Mouse (Mus musculus): Measurements from ENCODE around the gene Ssbp2. TPM values are rescaled to one million over a fixed set of nuclear protein-coding genes. Genes with fewer than 3 reads are reported as not detected.
A peak's percentile ranks its signal among the peaks of the same experiment; 100 is the strongest.

Ssbp2 gene
- polyA plus RNA-seq, 1 experiment from 2014 or later, result 21.6 TPM

- H3K4me1 ChIP-seq (ENCODE audit: insufficient read depth), result 0 out of 2 replicates have a peak, but pooled peaks cover 5% of the 10 kb centered on the region
These were observed 263.6 kb downstream of the Ssbp2 start for GRCm38 (mm10) chr13:91723736-91724119.

GRCm38 (mm10) chr13:91724211-91724610 lies 264.1 kb downstream of the Ssbp2 start:
- no peak overlapping the region for H3K9ac ChIP-seq (replicated peaks)
- H3K4me3 ChIP-seq (ENCODE audit: low read depth, low read length), result no peak overlapping the region
- H3K27me3 ChIP-seq (ENCODE audit: insufficient read depth, low read length), result no peaks in the 10 kb centered on the region
- TF ChIP-seq CTCF (IDR thresholded peaks at IDR 0.05; ENCODE audit: low read depth) (no peak), EP300 (IDR thresholded peaks at IDR 0.05; ENCODE audit: low read depth) (no peak)
- no peak overlapping the region for H3K27ac ChIP-seq (ENCODE audit: low read depth)
- ATAC-seq (no peak), DNase-seq (no peak)
- H3K4me2 ChIP-seq (ENCODE audit: low read depth, low read length), result no peak overlapping the region
- 80% methylated on average over 3 of the region's 3 CpGs for WGBS (ENCODE audit: insufficient replicate concordance)
- no peaks in the 10 kb centered on the region for H3K36me3 ChIP-seq (replicated peaks; ENCODE audit: insufficient read depth, low read length)
- no peaks in the 10 kb centered on the region for H3K9me3 ChIP-seq (ENCODE audit: low read length)
- 0 out of 2 replicates have a peak, but pooled peaks cover 5% of the 10 kb centered on the region for H3K4me1 ChIP-seq (ENCODE audit: insufficient read depth)

More at GRCm38 (mm10) chr13:91723736-91724119, 263.6 kb downstream of the Ssbp2 start:
- no peak overlapping the region for H3K27ac ChIP-seq (ENCODE audit: low read depth)
- no peak overlapping the region for H3K9ac ChIP-seq (replicated peaks)
- no peaks in the 10 kb centered on the region for H3K27me3 ChIP-seq (ENCODE audit: insufficient read depth, low read length)
- no peaks in the 10 kb centered on the region for H3K9me3 ChIP-seq (ENCODE audit: low read length)
- no peak for DNase-seq
- no peak overlapping the region for H3K4me3 ChIP-seq (ENCODE audit: low read depth, low read length)
- ATAC-seq, result no peak
- H3K36me3 ChIP-seq (replicated peaks; ENCODE audit: insufficient read depth, low read length), result no peaks in the 10 kb centered on the region
- 71% methylated on average over 7 of the region's 7 CpGs for WGBS (ENCODE audit: insufficient replicate concordance)
- H3K4me2 ChIP-seq (ENCODE audit: low read depth, low read length), result no peak overlapping the region
- TF ChIP-seq CTCF (IDR thresholded peaks at IDR 0.05; ENCODE audit: low read depth), result no peak
- no peak for TF ChIP-seq EP300 (IDR thresholded peaks at IDR 0.05; ENCODE audit: low read depth)

- no peaks in the 10 kb centered on the region for H3K36me3 ChIP-seq (replicated peaks; ENCODE audit: insufficient read depth, low read length)
- no peak for TF ChIP-seq EP300 (IDR thresholded peaks at IDR 0.05; ENCODE audit: low read depth)
- TF ChIP-seq CTCF (IDR thresholded peaks at IDR 0.05; ENCODE audit: low read depth), result no peak
- H3K4me2 ChIP-seq (ENCODE audit: low read depth, low read length), result no peak overlapping the region
- WGBS (ENCODE audit: insufficient replicate concordance), result 64% methylated on average over 3 of the region's 3 CpGs
- H3K9me3 ChIP-seq (ENCODE audit: low read length), result no peaks in the 10 kb centered on the region
- ATAC-seq, result no peak
- no peak overlapping the region for H3K4me3 ChIP-seq (ENCODE audit: low read depth, low read length)
- no peak overlapping the region for H3K27ac ChIP-seq (ENCODE audit: low read depth)
- no peak overlapping the region for H3K9ac ChIP-seq (replicated peaks)
- DNase-seq, result no peak
- no peaks in the 10 kb centered on the region for H3K27me3 ChIP-seq (ENCODE audit: insufficient read depth, low read length)
- H3K4me1 ChIP-seq (ENCODE audit: insufficient read depth), result 0 out of 2 replicates have a peak, but pooled peaks cover 5% of the 10 kb centered on the region
These were observed 265.0 kb downstream of the Ssbp2 start for GRCm38 (mm10) chr13:91725130-91725529.

GRCm38 (mm10) chr13:91727899-91728298 lies 267.8 kb downstream of the Ssbp2 start:
- H3K4me3 ChIP-seq (ENCODE audit: low read depth, low read length), result no peak overlapping the region
- no peak for TF ChIP-seq EP300 (IDR thresholded peaks at IDR 0.05; ENCODE audit: low read depth)
- TF ChIP-seq CTCF (IDR thresholded peaks at IDR 0.05; ENCODE audit: low read depth), result no peak
- DNase-seq (no peak), ATAC-seq (no peak)
- H3K4me2 ChIP-seq (ENCODE audit: low read depth, low read length), result no peak overlapping the region
- no peaks in the 10 kb centered on the region for H3K36me3 ChIP-seq (replicated peaks; ENCODE audit: insufficient read depth, low read length)
- no peaks in the 10 kb centered on the region for H3K27me3 ChIP-seq (ENCODE audit: insufficient read depth, low read length)
- H3K27ac ChIP-seq (ENCODE audit: low read depth), result no peak overlapping the region
- H3K9ac ChIP-seq (replicated peaks), result no peak overlapping the region
- 0 out of 2 replicates have a peak, but pooled peaks cover 5% of the 10 kb centered on the region for H3K4me1 ChIP-seq (ENCODE audit: insufficient read depth)
- H3K9me3 ChIP-seq (ENCODE audit: low read length), result no peaks in the 10 kb centered on the region

GRCm38 (mm10) chr13:91737191-91737590 lies 277.1 kb downstream of the Ssbp2 start:
- 80% methylated on average over 1 of the region's 1 CpGs for WGBS (ENCODE audit: insufficient replicate concordance)
- DNase-seq (no peak), ATAC-seq (no peak)
- TF ChIP-seq EP300 (IDR thresholded peaks at IDR 0.05; ENCODE audit: low read depth) (no peak), CTCF (IDR thresholded peaks at IDR 0.05; ENCODE audit: low read depth) (no peak)
- no peaks in the 10 kb centered on the region for H3K9me3 ChIP-seq (ENCODE audit: low read length)
- no peak overlapping the region for H3K4me3 ChIP-seq (ENCODE audit: low read depth, low read length)
- H3K4me2 ChIP-seq (ENCODE audit: low read depth, low read length), result no peak overlapping the region
- no peak overlapping the region for H3K27ac ChIP-seq (ENCODE audit: low read depth)
- no peaks in the 10 kb centered on the region for H3K36me3 ChIP-seq (replicated peaks; ENCODE audit: insufficient read depth, low read length)
- no peak overlapping the region for H3K9ac ChIP-seq (replicated peaks)
- H3K4me1 ChIP-seq (ENCODE audit: insufficient read depth), result no peaks in the 10 kb centered on the region; the same call in 1 of the 2 replicates
- H3K27me3 ChIP-seq (ENCODE audit: insufficient read depth, low read length), result no peaks in the 10 kb centered on the region

- peak; percentile 24 for DNase-seq
- WGBS (ENCODE audit: insufficient replicate concordance), result 50% methylated on average over 6 of the region's 6 CpGs
- H3K27ac ChIP-seq (ENCODE audit: low read depth), result peak overlapping the region; percentile 98
These were observed 280.8 kb downstream of the Ssbp2 start for GRCm38 (mm10) chr13:91740851-91741250.

More at GRCm38 (mm10) chr13:91740851-91741250, 280.8 kb downstream of the Ssbp2 start:
- Histone ChIP-seq H3K36me3 (replicated peaks; ENCODE audit: insufficient read depth, low read length) (no peaks in the 10 kb centered on the region), H3K4me1 (ENCODE audit: insufficient read depth) (peaks cover 2% of the 10 kb centered on the region; the same call in 1 of the 2 replicates), H3K9me3 (ENCODE audit: low read length) (no peaks in the 10 kb centered on the region), H3K27me3 (ENCODE audit: insufficient read depth, low read length) (no peaks in the 10 kb centered on the region), H3K9ac (replicated peaks) (peak overlapping the region; percentile 77), H3K4me2 (ENCODE audit: low read depth, low read length) (peak overlapping the region; percentile 60), H3K4me3 (ENCODE audit: low read depth, low read length) (peak overlapping the region; percentile 53)
- TF ChIP-seq CTCF (IDR thresholded peaks at IDR 0.05; ENCODE audit: low read depth) (no peak), EP300 (IDR thresholded peaks at IDR 0.05; ENCODE audit: low read depth) (no peak)
- ATAC-seq, result peak; percentile 84
